Mouse (Mus musculus) cerebellum, postnatal 10 days (tissue): ENCODE measurements around the gene Gm10762.

ENCODE experiments used
- DNase-seq, 2 experiments: peaks; one replicate each; pipeline ENCODE4 v3.0.0; 2021; ENCODE audit warnings: mixed read lengths in 2 of 2

The Gm10762 gene

DNA sequence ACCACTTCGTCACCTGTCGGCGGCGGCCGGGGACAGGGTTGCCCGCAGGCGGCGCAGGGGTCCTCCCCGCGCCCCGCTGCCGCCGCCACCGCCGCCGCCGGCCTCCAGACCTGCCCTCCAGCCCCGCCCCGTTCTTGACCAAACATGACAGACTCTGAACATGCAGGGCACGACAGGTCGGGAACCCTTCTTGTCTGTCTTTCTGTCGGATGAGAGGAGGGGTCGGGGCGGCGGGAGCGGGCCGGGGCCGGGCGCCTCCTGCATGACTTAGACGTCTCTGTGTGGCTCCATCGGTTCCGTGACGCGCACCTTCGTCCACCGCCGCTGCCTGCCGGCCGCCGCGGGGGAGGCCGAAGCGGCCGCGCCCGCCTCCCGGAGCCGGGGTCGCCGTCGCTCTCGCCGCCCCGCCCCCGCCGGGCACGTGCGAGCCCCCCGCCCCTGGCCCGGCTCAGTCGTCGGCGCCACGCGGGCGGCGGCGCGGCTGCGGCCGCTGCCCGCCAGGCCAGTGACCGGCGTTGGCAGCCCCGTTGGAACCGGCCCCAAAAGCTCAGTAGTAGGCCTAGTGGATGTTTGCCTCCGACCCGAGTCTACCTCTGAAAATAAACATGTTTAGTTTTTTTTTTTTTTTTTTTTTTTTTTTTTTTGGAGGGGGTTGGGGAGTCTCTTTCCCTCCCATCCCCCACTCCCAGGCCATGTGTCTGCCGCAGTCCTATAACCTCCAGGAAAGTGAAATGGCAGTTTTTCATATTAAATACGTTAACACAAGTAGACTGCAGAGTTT is at the start of gene Gm10762:
TSS of gene Gm10762 (minus strand) at position 65 of the 781 bp plus-strand sequence.
- DNase-seq: peak; percentile 90 to 91

GRCm38 (mm10) chr2:129008867-129009266 is 41.3 kb upstream of the Gm10762 start:
- DNase-seq: peak; percentile 50 to 66

- DNase-seq: no peak
Measured at GRCm38 (mm10) chr2:129006194-129006749, 38.7 kb upstream of the Gm10762 start.

DNA sequence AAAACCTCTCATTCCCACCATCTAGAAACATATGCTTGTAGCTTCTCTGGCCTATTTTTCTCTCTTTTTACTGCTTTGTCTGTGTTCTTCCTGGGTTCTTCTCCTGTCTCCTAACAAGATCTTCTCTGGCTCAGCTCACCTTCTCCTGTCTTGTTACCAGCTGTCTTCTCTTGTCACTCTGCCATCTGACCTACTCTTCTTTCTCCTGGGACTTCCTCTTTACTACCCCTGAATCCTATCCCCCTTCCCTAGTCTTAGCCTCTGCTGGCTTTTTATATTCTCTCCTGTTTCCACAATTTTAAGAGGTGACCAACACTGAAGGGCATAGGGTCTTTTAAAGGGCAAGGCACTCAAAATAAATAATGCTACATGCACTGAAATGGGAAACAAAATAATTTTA is 37.3 kb upstream of the Gm10762 start:
- DNase-seq: peak; percentile 29 to 43

DNA sequence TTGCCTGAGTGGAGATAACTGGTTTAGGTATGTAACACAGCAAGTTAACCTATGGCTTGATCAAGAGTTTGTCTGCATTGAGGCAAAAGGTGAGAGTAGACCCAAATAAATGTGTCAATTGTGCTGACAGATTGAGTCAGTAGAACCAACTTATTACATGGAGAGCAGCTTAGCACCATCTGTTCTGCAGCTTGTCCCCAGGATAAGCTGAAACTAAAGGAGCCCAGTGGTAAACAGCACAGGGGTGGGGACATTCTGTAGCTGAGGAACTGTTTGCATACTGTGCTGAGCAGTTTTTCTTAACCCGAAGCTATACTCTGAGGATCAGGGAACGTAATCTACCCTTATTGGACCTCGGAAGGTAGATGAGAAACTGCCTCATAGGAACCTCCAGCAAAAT is 17.2 kb upstream of the Gm10762 start:
- DNase-seq: no peak

- no peak for DNase-seq
Measured at GRCm38 (mm10) chr2:128975572-128975971, 8.0 kb upstream of the Gm10762 start.

GRCm38 (mm10) chr2:128972301-128972700 is 4.8 kb upstream of the Gm10762 start:
- no peak for DNase-seq

DNA sequence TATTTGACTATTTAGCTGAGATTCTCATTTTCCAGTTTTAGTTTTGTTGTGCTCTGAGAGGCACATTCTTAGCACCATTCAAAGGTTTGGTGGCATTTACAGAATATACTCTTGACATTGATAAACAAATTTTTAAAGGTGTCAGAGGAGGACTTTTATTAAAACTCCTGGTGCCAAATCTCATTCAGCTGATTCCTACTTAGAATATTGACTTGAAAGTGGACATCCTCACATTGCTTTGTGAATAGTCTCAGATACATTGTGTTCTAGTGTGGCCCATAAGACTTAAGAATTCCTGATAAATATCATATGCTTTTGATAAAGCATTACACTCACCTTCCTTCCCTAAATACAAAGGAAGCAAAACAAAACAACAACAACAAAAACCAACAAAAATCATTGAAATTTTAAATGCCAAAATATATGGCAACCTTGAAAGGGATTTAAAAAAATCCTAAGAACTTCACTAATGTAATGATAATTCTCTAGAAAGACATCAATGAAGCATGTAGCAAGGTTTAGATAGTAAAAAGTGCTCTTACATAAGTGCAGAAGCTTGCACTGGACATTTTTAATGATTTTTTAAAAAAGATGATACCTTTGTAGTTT is 1.1 kb upstream of the Gm10762 start:
- no peak for DNase-seq

- peak; percentile 99 for DNase-seq
Measured at GRCm38 (mm10) chr2:128966641-128967580, 614 bp downstream of the Gm10762 start, which contains the start of gene Zc3h6. TSS of gene Zc3h6 (plus strand) at chr2:128967402.

GRCm38 (mm10) chr2:128966236-128966635 is 1.3 kb downstream of the Gm10762 start:
- no peak for DNase-seq

DNA sequence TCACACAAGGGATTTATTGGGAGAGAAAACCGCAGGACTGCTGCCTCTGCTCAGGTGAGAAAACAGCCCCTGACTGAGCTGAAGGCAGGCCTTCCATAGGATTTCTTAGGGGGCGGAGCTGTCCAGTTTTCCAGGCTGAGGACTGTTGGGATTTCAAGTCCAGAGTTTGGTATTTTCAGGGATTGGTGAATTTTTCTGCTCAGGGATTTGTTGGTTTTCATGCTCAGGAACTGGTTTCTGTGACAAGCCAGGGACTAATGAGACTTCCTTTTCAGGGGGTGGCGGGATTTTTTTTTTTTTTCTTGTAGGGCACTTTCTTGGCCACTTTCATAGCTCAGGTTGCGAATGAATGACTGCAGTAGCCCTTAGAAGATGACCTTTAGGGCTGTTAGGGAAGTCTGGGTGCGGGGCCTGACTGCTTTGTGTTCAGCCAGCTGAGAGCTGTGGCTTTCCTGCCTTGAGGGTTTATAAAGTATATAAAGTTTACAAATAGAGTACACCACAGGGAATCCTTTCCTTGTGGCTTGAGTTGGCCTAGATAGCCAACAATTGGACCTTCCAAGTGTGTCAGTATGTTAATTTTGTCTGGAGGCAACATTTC is 1.9 kb downstream of the Gm10762 start:
- DNase-seq: no peak

DNA sequence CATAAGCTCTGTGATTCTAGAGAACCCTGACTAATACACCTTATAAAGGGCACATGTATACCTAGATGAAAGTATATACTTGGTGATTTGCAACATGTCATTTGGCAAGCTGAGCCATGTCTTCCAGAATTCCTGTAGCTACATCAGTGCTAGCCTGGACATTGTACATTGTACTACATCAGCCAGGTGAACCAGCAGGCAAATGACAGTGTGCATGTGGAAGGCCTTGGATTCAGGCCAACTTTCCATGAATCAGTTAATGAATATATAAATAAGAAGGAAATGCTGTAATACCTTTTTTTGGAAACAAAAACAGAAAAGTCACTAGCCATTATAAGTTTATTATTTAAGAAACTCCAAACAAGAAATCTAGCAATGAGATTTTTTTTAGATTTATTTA is 13.3 kb downstream of the Gm10762 start:
- DNase-seq: no peak

GRCm38 (mm10) chr2:128947962-128948588 is 19.4 kb downstream of the Gm10762 start:
- peak; percentile 52 to 80 for DNase-seq

DNA sequence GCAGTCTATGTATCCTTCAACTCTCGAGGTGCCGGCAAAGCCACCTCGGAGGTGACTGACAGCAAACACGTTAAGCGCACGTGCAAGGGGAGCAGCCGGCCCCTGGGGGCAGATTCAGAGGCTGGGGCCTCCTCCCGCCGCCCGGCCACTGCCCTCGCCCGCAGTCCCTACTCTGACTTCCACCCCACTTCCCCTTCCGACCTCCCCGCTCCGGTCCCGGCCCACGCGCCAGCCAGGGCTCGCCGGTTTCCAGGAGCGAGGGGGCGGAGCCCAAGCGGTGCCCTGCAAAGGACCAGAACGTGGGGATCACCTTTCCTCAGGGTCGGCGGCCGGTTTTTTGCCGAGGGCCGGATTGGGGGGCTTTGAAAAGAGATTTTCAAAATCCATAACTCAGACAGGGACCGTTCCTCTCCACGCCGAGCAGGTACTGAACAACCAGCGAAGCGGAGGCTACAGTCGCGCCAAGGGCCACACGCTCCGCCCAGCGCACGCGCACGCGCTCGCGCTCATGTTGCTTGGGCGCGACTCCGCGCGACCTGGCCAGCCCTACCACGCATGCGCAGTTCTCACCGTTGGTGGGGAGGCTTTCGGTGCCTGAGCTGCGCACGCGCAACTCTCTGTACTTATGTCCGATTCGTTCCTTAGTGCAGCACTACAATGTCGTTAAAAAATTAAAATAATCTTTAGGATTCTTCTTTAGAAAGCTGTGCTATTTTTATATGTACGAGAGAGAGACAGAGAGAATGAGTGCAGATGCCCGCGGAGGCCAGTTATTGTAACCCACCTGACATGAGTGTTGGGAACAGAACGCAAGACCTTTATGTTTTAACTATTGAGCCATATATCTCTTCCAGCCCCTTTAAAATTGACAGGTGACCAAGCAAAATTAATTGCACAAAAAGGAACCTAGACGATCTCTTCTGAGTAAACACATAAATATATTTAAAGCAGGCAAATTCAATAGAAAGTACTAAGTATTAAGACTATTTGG is 23.7 kb downstream of the Gm10762 start, which contains the start of gene Zc3h8:
TSS of gene Zc3h8 (minus strand) at position 540 of the 991 bp plus-strand sequence.
- peak; percentile 98 to 99 for DNase-seq

DNA sequence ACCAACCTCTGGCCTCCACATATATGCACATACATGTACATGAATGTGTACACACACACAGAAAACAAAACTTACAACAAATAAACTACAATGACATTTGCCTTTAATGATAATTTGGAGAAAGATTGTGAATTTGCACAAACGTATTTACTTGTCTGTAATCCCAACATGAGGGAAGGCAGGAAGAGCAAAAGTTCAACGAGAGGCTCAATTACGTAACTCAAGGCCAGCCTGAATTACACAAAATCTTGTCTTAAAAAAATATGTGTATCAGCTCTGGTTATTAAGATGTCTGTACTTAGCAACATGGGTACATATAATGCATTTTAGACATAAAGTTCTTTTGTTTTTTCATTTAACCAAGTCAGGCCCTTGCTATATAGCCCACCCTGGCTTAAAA is 31.3 kb downstream of the Gm10762 start:
- DNase-seq: no peak

DNA sequence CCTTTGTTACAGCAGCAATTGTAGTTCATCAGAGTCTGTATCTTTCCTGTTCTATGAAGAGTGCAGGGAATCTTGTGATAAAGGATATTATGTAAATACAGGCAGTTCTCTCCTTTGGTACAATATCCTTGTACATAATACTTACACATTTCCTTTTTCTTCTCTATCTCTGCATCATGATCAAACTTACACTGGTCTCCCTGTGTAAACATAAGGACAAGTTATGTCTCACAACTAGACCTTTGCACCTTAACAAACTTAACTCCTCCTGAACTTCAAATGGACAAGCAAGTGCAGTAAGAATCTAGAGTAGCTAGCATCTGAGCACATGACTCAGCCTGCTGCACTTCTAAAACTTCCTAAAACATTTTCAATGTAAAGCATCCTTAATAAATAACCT is 36.8 kb downstream of the Gm10762 start:
- DNase-seq: no peak

- DNase-seq: no peak
Measured at GRCm38 (mm10) chr2:128928446-128928845, 39.1 kb downstream of the Gm10762 start.

GRCm38 (mm10) chr2:128924799-128925198 is 42.7 kb downstream of the Gm10762 start:
- DNase-seq: no peak
